Mouse (Mus musculus): ENCODE measurements around the gene Nrp2.

Nrp2 gene

DNA sequence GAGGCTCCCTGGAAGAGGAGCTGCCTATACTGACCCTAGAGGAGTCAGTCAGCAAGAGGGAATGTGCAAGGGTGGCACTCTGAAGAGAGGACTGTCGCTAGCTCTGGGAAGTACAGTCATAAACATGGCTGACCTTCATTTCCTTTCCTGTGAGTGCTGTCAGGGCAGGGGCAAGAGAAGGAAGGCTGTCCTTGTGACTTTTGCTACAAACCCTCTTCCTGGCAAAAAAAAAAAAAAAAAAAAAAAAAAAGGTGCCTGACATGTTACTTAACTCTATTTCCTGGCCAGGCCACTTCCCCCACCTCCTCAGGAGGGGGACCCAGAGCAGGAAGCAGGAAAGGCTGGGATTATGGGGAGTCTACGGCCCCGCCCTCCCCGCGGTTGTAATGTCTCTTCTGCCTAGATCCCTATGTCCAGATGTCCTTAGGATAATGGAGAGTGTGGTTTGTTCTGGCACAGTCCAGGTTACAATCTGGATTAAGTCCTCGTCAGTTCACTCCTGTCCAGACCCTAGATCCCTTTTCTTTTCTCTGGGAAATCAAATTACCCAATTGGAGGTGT lies 21.5 kb downstream of the Nrp2 start:
- peak; percentile 58 for DNase-seq

DNA sequence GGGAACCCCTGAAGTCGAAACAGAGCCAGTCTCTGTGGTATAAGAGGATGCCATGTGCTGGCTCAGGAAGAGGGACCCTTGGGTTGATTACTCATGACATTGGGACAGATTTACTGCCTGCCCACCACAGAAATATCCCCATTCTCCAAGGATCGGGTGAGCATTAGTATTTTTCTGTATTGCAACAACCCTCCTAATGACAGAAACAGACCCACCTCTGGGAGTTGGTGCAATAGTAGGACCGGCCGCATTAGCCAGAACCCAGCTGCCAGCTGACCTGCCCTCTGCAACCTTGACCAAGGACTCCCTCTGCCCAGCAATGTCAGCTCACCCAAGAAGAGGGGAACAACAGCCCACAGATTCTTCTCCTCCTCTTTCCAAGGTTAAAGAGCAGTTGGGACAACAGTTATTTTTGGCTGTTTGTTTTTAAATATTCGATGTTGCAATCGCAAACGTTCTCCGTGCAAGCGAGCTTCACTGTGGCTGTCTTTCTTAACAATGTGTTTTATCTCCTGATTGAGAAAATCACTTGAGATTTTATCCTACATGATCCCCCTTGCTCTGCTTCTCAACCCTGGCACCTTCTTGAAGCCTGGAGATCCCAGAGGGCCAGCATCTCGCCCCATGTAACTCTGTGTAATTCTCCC lies 22.1 kb downstream of the Nrp2 start:
- DNase-seq = no peak

DNA sequence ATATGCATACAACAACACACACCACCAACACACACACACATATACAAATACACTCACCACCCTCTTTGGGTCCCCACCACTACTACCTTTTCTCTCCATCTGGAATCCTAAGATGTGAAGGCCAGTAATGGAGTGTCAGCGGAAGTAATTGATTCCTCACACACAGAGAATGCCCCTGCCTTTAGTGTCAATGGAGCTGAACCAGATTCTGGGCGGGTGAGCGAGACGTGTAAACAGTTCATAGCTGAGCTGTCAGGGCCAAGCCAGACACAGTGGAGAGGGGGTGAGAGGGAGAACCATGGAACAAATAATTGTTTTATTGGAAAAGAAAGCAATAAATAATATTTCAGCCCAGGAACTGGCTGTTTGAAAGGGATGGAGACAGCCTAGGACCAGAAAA lies 24.1 kb downstream of the Nrp2 start:
- DNase-seq = no peak

DNA sequence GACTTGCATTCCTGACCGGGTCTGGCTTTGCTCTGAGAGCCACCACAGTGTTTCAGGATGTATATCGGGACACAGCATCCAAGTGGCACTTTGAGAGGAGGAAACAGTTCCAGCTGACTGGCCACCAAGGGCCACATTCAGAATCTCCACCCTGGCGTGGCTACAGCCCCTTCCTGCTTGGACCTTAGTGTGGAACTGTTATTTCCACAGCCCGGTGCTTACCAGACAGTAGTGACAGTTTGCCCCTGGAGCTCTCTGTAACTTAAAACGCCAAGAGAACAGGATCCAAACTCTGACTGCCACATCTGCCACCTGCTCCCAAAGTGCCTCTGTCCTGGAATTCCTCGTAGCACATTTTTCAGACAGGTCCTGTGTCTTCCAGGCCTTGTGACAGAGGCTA lies 25.3 kb downstream of the Nrp2 start:
- no peak for DNase-seq

DNA sequence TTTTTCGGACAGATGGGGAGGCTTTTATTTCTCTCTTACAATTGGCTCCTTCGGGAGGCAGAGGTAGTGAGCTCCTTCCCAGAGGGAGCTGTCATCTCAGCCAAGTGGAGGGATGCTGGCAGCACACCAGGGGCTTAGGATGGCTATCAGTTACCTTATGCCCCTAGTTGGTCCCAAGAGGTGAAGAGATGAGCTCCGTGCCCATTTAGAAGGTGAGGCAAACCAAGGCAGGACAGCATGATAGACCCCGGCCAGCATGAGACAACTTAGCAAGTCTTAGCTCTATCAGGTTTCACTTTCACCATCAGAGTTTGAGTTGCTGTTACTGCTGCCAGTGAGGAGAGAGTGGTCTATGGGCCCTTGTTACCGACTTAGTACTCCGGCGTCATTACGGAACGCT lies 25.8 kb downstream of the Nrp2 start:
- no peak for DNase-seq

DNA sequence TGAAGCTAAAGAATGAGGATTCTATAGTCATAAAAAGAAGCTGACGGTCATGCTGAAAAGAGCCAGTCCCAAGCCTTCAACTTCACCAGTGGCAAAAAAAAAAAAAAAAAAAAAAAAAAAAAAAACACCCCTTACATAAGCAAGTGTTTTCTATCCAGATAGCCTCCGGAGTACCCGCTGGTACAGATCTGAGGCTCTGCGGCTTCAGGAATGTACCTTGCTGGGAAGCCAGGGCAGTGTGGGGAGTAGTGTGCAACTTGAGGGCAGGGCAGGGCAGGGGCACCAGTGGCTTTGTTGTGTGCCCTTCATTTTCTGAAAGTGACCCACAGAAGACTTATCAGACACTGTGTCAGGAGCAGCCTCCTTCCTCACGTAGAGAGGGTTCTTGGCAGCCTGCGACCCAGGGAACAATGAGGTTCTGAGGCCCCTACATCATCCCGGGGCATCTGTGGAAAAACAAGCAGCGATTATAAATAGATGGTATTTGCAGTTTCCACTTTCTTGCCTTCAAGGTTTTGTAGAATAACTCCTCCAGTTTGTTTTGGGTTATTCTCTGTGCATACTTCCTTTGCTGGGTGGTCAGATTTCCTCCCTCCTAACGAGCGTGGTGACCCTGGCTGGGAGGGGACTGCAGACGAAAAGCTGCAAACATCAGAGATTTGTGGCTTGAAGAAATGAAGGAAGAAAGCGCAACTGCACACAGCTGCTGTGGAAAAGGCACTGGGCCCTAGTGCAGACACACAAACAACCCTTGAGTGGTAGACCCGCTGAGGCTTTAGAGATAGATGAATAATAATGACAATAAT lies 26.5 kb downstream of the Nrp2 start:
- no peak for DNase-seq

DNA sequence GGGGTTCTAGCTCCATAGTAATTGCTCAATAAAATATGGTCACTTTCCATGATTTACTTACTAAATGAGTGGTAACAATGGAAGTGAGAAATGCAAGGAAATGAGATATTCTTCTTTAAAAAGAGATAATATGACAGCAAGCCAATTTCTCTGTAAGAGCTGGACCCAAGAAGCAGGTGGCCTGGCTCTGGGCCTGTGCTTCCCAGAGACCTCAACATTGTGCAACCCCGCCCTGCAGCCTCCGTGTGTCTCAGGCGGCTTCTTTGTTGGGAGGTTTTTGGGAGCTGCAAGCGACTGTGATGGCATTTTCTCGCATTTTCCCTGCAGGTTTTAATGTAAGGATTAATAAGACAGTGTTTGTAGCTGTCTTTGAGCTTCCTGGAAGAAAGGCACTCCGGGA lies 29.0 kb downstream of the Nrp2 start:
- no peak for DNase-seq

DNA sequence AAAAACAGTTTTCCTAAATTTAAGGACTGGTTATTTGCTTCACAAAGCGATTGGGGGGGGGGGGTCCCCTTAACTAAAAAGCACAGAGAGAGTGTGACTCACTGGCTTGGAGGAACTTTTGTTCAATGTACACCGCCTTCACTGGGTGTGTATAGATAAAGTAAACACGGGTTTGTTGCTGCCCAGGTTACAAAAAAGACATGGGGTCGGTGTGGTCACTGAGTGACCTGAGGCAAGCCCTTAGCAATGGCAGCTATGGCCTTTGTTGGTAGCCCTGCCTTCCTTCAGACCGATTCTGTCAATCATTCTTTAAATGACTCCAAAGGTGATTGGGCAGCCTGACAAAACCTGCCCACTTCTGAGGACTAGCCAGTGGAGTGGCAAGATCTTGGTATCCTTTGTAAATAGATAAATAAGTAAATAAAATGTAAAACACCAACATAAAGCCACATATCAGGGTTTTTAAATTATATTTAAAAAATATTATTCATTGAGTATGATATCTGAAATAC lies 31.4 kb downstream of the Nrp2 start:
- no peak for DNase-seq

DNA sequence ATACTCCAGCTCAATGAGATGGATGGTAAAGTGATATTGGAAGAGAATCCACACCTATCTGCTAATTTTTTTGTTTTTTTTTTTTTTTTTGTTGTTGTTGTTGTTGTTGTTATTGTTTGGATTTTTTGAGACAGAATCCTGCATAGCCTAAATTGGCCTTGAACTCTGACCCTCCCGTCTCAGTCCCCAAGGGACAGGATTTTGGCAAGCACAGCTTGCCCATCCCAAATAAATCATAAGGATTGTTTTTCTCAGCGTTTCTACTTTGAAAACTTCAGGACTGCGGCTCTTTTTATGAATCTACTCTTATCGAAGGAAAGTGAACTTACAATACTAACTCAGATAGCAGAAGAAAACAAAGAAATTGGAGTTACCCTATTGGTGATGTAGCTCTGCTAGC lies 31.9 kb downstream of the Nrp2 start:
- no peak for DNase-seq

DNA sequence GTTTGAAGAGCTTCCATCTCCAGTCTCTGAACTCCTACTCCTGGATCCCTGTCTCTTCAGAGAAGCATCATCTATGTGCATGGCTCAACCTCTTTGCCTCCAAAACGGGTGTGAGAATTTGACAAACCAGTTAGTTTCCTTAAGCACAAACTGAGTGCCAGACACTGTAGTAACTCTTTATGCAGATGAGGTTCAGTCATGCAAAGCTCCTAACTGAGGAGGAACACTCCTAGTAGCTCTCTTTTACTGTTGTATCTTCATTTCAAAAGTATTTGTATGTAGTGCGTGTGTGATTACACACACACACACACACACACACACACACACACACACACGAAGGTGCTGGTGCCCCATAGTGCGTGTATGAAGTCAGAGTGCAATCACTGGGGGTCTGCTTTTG lies 32.8 kb downstream of the Nrp2 start:
- no peak for DNase-seq

DNA sequence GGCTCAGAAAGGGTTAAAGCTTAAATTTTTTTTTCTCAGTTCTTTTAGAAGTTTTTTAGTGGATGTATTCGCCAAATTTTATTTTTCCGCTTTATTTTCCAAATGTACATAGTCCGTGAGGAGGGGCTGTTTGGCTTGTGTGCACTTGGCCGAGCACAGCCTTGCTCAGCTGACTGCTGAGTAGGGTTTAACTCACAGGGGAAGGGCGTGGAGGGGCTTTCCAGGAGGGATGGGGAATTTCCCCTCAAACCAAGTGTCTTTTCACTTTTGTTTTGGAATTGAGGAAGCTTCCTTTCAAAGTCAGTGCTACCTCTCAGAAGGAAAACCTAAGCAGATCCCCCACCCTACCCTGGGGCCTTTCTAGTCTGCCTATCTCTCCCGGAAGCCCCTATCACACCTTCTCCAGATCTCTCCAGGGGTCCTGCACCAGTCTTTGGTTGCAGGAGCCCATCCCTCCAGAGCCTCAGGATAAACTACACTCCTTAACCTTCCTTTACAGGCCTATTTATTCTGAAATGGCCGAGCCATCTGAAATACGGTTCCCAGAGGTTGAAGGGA lies 33.4 kb downstream of the Nrp2 start:
- DNase-seq = no peak

DNA sequence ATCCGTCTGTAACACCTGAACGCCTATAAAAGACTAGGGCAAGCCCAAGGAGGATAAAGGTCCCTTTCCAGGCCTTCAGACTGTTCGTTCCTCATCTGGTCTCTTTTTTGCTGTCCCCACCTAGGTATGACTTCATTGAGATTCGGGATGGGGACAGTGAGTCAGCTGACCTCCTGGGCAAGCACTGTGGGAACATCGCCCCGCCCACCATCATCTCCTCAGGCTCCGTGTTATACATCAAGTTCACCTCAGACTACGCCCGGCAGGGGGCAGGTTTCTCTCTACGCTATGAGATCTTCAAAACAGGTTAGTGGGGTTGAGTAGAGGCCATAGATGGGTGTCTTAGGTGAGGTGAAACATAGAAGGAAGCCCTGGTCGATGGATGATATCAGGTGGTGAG lies 35.1 kb downstream of the Nrp2 start:
- DNase-seq = no peak

DNA sequence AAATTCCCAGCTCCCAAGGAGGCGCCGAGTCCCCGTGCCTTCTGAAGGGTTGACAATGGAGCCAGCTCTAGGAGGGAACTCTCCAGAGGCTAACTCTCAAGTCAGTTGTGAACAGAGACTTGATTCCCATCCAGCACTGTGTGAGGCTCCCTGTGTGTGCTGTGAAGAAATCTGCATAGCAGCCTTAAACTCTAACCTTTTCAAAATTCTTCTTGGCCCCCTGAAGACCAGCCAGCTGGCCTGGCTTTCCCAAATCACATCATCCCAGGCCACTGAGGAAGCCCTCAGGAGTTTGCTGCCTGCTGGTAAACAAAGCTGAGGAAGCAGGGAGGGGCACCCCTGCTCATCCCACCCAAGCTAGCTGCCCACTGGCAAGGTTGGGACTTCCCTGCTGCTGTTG lies 39.0 kb downstream of the Nrp2 start:
- no peak for DNase-seq

DNA sequence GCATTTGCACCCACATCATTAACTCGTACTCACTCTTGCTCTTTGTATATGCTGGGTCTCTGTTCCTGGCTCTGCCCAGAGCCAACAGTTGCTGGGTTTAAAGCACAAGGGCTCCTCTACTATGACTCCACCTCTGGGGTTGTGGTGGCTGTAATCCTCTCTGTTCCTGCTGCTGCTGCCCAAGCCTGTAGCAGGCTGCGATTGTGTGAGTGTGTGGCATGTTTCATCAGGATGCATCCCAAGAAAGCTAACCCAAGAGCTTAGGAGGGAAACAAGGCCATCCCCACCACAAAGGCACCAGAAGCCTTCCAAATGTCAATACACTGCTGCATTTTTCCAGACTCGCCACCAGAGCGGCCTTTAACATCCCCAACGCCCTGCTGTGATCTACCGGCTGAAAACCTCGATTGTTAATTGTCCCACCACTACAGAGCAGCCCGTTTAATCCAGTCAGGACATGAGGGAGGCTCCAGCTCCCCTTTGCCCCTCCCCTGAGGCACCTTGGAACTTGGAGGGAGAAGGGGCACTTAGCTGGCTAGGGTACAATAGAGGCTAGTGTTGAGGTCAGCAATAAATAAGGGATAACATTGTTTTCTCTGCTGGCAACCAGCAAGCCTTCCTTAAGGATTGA lies 40.1 kb downstream of the Nrp2 start:
- DNase-seq = no peak

DNA sequence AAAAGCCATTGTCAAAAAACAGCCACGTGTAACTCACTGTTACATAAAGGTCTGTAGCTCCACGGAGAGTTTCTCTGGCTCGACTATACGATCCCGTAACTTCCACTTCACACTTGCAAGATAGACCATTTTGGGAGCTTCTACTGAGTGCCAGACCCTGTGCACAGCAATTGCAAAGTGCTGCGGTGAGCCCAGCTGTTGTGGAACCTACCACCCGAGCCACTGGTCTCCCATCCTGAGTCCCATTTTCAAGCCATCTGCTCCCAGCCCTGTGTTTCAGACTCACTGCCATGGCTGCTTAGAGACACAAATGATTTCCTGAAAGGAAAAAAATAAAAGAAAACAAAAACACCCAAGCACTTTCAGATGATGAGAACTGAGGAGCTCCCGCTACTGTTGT lies 42.8 kb downstream of the Nrp2 start:
- DNase-seq = no peak

DNA sequence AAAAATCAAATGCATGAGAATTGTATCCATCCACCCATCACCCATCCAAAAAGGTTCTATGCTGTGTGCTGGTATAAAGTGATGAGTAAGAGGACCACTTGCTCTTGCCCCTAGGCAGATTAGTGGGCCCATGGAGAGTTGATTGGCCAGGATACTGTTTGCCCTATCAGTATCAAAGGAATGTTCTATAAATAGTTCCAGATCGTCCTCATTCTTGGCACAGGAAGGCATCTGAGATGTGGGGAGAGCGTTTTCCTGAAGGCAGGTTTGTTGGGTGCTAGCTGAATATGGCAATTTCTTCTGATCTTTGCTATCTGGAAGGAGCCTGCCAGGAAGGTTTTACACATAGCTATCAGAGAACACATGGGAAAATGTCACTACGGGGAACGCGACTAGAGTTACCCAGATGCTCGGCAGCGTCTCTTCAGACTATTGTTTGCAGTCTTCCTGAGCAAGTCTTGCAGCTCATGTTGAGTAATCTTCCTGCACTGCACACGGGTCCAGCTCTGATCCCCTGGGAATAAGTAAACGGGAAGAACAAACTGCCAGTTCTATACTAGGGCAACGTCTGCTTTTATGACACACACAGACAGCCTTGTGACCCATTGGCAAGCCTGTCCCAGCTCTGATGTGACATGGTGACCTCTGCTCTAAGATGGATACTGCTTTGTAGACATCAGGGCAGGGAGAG lies 44.5 kb downstream of the Nrp2 start:
- peak; percentile 37 for DNase-seq

DNA sequence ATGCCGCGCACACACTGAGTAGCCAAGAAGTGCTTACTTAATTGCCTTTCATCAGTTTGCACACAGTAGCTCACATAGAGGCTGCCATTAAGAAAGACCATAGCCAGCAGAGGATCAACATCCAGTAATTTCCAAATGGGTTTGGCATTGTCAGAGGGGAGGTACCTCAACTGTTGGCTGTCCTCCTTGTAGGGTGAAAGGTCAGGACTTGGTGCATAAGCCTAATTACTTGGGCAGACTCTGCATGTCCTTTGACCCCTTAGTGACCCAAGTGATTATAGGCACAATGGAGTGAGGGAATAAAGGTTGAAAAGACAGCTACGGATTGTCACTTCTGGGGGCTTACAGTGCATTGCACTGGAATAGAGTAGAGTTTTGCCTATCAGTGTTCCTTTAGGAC lies 45.3 kb downstream of the Nrp2 start:
- DNase-seq = no peak

DNA sequence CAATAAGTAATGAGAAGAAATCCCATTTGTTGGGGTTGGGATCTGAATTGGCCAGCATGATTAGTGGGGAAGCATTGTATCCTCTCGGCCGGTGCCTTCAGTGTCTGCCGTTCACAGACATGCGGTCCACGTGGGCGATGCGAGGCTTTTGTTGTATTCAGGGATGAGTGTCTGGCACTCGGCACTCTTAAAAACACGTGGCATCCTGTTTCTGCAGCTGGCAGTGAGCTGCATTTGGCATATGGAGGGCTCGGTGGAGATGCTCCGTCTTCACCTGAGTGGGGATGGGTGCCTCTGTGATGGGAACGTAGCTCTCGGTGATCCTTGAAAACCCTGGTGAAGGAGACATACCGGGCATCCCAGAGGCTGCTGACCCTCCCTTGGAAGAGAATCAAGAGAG lies 46.6 kb downstream of the Nrp2 start:
- DNase-seq = no peak

DNA sequence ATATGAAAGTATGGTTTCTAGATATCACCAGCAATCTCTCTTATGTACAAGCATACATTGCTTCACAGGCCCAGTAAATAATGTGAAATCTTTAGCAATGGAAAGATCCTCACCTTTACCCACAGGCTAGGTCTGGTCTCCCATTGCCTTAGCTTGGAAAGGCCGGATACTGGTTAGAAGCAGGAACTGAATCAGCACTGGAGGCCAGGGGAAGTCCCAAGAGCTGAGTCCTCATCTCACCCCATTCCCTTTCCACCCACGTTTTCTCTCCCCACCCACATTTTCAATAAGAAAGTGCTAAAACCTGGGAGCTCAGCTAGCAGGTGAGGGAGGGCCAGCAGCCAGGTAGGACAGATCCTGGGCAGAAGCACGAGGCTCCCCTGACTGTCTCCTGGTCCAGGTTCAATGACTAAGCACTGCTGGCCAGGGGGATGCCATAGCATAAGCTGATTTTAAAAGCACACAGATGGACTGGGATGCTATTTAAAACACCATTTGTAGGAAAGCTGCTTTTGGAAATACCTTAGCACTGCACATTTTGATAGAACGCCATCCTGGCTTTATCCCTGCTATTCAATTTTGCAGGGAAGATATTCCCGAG lies 47.4 kb downstream of the Nrp2 start:
- DNase-seq = no peak

DNA sequence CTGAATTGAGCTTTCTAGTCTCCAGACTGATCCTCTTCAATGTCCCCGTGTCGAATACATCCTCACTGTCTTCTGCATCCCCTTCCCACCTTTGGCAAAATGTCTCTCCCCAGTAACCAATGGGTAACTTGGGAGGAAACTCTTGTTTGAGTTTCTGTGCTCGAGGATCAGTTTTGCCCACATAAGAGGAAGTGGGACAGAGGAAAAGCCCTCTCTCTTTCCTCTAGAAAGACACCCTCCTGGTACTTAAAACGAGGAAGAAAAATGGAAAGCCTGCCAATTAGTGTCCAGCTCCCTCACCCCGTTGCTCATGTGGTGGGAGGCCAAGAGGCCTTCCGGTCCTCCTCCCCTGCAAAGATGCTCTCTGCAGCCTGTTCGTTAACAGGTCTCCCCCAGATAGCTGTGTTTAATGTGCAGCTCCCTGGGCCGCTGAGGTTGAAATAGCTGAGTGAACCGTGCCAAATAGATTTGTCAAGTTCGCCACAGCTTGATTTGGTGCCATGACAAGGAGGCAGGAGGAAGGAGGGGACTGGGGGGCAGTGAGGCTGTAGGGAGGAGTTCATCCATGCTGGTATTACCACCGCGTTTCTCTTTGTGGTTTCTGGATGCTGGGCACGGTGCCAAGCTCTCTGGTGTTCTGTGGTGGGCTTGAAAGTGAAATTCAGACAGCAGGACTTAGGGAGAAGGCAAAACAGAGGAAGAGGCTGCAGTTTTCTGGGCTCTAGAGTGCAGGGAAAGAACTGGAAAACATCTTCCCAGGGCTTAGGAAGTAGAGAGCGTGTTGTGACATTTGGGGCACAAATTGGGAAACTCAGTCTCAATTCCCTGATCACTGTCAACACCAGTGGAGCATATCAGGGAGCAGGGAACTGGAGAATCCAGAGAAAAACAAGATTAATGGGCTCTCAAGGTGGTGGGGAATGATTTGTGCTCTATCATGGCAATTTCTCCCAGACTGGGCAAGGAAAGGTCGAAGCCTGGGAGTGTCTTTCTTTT lies 48.2 kb downstream of the Nrp2 start:
- no peak for DNase-seq

DNA sequence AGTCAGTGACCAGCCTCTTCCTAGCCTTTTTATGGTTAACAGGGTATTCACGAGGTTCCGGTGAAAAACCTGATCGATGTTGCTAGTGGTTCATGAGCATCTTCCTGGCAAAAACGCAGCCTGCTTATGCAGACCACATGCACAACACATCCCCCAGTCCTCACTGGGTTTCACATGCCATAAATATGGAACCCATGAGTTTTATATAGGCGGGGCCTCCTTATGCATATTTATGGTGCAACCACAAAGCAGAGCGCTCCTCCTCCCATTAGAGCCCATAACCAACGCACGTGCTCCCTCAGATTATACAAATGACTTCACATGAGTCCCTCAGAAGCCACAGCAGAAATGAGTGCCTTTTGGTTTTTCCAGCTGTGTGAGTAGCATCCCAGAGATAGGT lies 49.0 kb downstream of the Nrp2 start:
- no peak for DNase-seq

All from kidney, adult 18-20 months (tissue).